Mouse (Mus musculus) layer of hippocampus, postnatal 14 days (tissue): ENCODE measurements around the gene Rimbp3. TPM values are rescaled to one million over a fixed set of nuclear protein-coding genes. Genes with fewer than 3 reads are reported as not detected.
"Not testable (repeated sequence)": the region's sequence is repeated elsewhere in the genome, so short reads cannot be mapped to it uniquely, and the experiment has no call there.

ENCODE experiments used
- DNase-seq, 2 experiments: peaks; one replicate each; pipeline ENCODE4 v3.0.0; 2021 to 2022; ENCODE audit warnings: low spot score in 2 of 2, mixed read lengths in 1 of 2
- long read RNA-seq, 2 experiments: library from polyadenylated mRNA; stranded (forward); transcript quantifications; one replicate each; pipeline ENCODE4 v2.0.0; 2021
- total RNA-seq, 2 experiments: library from RNA; stranded (reverse); gene quantifications; 2 replicates each; pipeline ENCODE4 v1.2.3; 2021

The Rimbp3 gene
- 1 to 10 TPM; 2.5 to 3.1 TPM for total RNA-seq
- long read RNA-seq, experiment 1 = 0 reads
- long read RNA-seq, experiment 2 = 0 reads

- DNase-seq = peak; percentile 87 to 90
Observed at GRCm38 (mm10) chr16:17208389-17209361, at the start of gene Rimbp3. Gene Rimbp3 (plus strand): TSS chr16:17208603.

- not testable (repeated sequence) for DNase-seq
Observed at GRCm38 (mm10) chr16:17165478-17165877, 42.9 kb upstream of the Rimbp3 start.

- no peak for DNase-seq
Observed at GRCm38 (mm10) chr16:17167179-17167578, 41.2 kb upstream of the Rimbp3 start.

- no peak for DNase-seq
Observed at GRCm38 (mm10) chr16:17168049-17168448, 40.4 kb upstream of the Rimbp3 start.

GRCm38 (mm10) chr16:17175765-17176164 lies 32.6 kb upstream of the Rimbp3 start:
- no peak for DNase-seq

GRCm38 (mm10) chr16:17177623-17178170 lies 30.7 kb upstream of the Rimbp3 start:
- DNase-seq = no peak

GRCm38 (mm10) chr16:17179706-17180105 lies 28.7 kb upstream of the Rimbp3 start:
- DNase-seq = no peak

GRCm38 (mm10) chr16:17181382-17181781 lies 27.0 kb upstream of the Rimbp3 start:
- DNase-seq = no peak

- no peak for DNase-seq
Observed at GRCm38 (mm10) chr16:17182136-17182535, 26.3 kb upstream of the Rimbp3 start.

- no peak for DNase-seq
Observed at GRCm38 (mm10) chr16:17183003-17183402, 25.4 kb upstream of the Rimbp3 start.

GRCm38 (mm10) chr16:17185475-17185874 lies 22.9 kb upstream of the Rimbp3 start:
- no peak for DNase-seq

- no peak for DNase-seq
Observed at GRCm38 (mm10) chr16:17193823-17194222, 14.6 kb upstream of the Rimbp3 start.

- DNase-seq = no peak
Observed at GRCm38 (mm10) chr16:17200121-17200952, 8.1 kb upstream of the Rimbp3 start.

- peak; percentile 85 to 86 for DNase-seq
Observed at GRCm38 (mm10) chr16:17200953-17201707, 7.3 kb upstream of the Rimbp3 start.

GRCm38 (mm10) chr16:17201977-17202376 lies 6.4 kb upstream of the Rimbp3 start:
- DNase-seq = no peak

- no peak for DNase-seq
Observed at GRCm38 (mm10) chr16:17202549-17202948, 5.9 kb upstream of the Rimbp3 start, which contains the start of gene Ube2l3. Gene Ube2l3 (minus strand): TSS chr16:17202649.

GRCm38 (mm10) chr16:17204990-17205389 lies 3.4 kb upstream of the Rimbp3 start:
- no peak for DNase-seq

GRCm38 (mm10) chr16:17209404-17209960 lies 1.1 kb downstream of the Rimbp3 start:
- no peak for DNase-seq

- peak; percentile 83 to 84 for DNase-seq
Observed at GRCm38 (mm10) chr16:17209981-17210838, 1.8 kb downstream of the Rimbp3 start.
